Mouse (Mus musculus): ENCODE measurements around the gene B4gat1.
"Not testable (repeated sequence)": the region's sequence is repeated elsewhere in the genome, so short reads cannot be mapped to it uniquely, and the experiment has no call there.

B4gat1 gene

GRCm38 (mm10) chr19:5038709-5039156 lies at the start of gene B4gat1, which contains the start of gene AC124502.3:
B4gat1 (plus strand) TSS chr19:5038826.
AC124502.3 (plus strand) TSS chr19:5038891.
- DNase-seq = peak; percentile 91 to 93

DNA sequence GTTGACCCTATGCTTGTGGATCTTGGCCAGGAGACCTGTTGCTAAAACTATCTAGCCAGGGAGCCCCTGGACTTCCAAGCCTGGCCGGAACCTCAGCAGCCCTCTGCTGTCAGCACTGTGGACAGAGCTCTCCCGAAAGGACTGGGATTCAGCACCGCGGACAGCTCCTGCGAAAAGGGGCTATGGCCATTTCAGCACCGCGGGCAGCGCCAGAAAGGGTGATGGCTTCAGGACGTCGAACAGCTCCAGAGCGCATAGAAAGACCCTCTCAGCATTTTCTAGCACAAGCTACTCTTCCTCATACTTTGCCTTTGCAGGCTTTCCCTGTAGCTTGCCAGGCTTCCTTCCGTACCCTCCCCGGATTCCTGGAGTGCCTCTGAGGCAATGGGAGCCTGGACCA lies 49.6 kb upstream of the B4gat1 start:
- DNase-seq = peak; percentile 89 to 94

- no peak for DNase-seq
Observed at GRCm38 (mm10) chr19:4989434-4990255, 49.0 kb upstream of the B4gat1 start.

DNA sequence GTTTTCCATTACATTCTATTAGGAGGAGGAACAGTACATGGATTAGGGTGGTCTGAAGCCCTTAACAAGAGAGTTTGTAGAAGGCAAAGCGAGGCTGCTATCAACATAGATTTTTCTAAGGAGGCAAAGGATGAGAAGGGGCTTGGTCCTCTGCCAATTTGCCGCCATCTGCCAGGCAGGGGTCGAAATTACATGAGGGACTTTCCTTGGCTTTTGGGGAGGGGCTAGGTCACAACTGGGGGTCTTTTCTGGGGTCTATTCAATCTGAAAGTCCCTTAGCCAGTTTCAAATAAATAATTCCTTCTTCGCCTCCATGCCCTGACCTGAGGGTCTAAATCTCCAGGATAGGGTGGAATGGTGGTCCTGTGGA lies 48.4 kb upstream of the B4gat1 start, which contains the start of gene Npas4:
Gene Npas4 (minus strand): TSS at position 61 of the 370 bp plus-strand sequence.
- no peak for DNase-seq

DNA sequence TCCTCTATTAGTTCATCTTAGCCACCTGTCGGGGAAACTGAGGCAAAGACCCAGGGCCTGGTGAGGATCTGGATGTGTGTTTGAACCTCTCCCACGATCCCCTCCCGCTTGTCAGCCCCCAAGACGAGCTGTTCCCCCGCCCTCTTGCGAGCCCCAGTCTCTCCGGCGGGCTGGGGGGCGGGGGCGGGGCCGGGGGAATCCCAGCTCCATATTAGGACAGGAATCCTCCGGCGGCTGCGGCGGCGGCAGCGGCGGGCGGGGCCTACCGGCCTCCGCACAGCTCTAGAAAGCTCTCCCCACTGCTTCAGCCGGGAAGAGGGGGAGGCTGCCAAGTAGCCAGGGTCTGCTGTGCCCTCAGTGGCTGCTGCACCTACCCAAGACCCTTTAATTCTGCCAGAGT lies 47.9 kb upstream of the B4gat1 start:
- DNase-seq = no peak

GRCm38 (mm10) chr19:4992371-4992770 lies 46.3 kb upstream of the B4gat1 start:
- no peak for DNase-seq

DNA sequence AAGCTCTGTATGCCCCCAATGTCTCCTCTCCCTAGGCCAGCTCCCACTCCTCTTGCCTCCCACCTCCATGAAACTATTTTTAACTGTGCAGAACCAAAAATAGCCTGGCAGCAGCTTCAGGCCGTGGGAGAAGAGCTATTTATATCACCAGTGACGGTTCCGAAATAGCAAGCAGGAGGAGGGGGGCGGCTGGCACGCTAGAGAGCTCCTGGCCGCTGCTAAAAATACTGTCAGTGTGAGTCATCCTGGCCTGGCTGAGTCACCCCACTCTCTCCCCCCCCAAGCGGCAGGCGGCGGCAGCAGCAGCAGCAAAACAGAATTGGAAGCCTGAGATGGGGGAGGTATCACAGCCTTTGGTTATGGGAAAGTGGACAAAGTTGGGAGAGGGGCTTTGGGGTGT lies 45.7 kb upstream of the B4gat1 start:
- DNase-seq = peak; percentile 52 to 74

DNA sequence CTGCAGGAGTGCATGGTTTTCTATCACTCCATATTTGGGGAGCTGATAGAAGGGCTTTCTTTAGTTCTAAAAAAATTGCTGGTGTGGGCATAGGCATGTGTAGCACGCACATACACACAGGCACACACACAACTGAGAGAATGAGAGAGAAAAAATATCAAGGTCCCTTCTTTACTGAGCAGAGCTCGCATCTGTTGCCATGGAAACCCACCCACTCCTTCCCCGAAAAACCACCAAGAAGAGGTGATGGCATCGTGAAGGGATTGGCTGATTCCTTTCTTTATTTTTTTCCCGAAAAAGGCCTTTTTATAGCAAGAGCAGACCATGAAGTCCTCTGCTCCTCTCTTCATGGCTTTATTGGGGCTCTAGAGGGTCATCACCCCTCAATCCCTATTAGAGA lies 44.6 kb upstream of the B4gat1 start:
- DNase-seq = no peak

GRCm38 (mm10) chr19:4999445-5000140 lies 39.0 kb upstream of the B4gat1 start:
- DNase-seq = no peak

DNA sequence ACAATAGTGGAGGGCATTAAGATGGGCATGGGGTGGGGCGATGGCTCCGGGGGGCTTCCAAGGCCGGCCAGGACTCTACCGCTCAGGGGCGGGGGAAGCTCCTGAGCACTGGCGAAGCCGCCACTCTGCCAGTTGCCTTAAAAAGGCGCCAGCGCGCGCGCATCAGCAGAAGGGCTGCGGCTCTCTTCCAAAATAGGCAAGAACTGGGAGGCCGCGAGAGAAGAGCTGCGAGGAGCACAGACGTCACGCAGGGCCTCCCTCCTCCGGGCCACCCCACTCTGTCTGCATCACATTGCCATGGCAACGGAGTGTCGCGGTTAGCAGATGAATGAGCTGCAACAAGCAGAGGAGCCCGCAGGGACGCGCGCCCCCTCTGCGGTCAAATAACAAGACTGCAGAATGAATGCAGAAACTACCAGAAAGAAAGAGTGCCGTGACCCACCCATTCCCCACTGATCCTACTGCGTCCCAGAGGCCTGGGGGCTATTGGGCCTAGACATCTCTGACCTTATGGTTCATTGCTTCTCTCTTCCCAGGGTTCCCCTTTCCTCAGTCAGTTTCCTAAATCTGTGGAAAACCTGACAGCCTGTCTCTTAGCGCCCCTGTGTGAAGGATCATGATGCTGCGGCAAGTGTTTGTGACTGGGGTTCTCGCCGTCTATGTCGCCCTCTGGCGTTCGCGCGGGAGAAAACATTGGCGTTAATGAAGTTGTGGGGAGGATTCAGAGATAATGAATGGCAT lies 36.8 kb upstream of the B4gat1 start:
- DNase-seq = peak; percentile 79 to 86

- DNase-seq = not testable (repeated sequence)
Observed at GRCm38 (mm10) chr19:5003644-5004043, 35.0 kb upstream of the B4gat1 start.

DNA sequence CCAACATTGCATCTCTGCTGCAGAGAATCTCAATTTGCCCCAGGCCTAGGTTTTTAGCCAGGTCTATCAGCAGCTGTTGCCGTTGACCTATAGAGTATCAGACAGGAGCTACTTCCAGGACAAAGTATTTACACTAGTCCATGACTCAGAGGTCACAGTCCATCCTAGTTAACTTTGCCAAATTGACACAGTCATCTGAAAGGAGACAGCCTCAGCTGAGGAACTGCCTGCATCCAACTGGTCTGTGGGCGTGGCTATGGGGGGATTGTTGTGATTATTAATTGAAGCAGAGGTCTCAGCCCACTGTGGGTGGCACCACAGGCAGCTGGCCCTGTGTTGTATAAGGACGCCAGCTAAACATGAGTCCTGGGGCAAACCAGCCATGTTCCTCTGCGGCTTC lies 33.7 kb upstream of the B4gat1 start:
- no peak for DNase-seq

- no peak for DNase-seq
Observed at GRCm38 (mm10) chr19:5013138-5013537, 25.5 kb upstream of the B4gat1 start.

DNA sequence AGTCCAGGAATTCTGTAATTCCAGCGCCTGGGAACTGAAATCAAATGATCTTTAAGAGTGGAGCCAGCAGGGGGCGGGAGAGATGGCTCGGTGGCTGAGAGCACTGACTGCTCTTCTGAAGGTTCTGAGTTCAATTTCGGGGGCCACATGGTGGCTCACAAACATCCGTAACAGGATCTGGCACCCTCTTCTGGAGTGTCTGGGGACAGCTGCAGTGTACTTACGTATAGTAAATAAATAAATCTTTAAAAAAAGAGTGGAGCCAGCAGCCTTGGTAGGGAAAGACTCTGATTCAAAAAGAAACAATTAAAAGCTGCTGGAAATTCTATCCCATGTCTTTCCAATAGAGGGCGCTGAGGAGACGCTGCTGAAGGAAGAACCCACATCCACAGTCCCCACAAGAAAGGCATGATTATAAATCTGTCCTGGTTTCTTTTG lies 23.6 kb upstream of the B4gat1 start:
- DNase-seq = peak in 1 of 2 experiments; percentile 51

DNA sequence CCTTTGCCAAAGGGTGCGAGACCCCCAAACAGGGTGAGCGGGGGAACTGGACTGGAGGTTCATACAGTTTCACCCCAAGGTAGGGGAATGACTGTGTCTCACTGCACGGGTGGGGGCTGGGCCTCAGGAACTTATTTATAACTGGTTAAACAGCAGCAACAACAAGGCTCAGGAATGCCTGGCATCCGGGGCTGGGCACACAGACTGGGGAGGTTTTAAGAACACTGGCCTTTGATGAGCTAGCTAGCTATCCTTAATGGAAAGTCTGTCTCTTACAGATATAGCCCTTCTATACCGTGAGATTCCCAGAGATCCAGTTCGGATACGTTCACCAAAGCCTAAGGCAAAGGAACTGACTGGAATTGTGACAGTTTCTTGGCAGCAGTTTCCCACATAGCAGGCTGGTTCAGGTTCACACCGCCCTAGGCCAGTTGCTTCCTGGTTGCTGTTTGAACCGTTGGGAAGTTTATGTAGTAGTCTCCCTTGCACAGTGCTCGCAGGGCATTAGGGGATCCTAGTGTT lies 22.3 kb upstream of the B4gat1 start:
- DNase-seq = peak; percentile 23 to 63

GRCm38 (mm10) chr19:5016782-5017181 lies 21.8 kb upstream of the B4gat1 start:
- DNase-seq = peak; percentile 75 to 85

DNA sequence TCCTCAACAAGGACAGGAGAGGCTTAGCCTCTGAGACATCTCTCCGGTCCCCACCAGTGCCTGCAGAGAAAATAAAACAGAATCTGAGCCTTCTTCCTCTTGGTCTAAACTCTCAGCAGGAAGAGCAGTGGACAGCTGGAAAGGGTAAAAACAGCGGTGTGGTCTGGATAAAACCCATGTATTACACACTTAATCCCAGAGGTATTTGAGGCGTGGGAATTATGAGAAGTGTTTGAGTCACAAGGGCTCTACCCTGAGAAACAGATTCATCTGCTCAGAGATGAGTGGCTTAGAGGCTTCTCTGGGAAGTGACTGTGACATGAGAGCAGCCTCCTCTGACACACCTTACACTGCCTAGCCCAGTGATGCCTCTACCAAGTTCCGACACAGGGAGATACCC lies 21.0 kb upstream of the B4gat1 start:
- DNase-seq = no peak

GRCm38 (mm10) chr19:5018191-5018590 lies 20.4 kb upstream of the B4gat1 start:
- no peak for DNase-seq

GRCm38 (mm10) chr19:5021416-5021815 lies 17.2 kb upstream of the B4gat1 start:
- DNase-seq = no peak

GRCm38 (mm10) chr19:5023621-5024479 lies 14.8 kb upstream of the B4gat1 start, which contains the start of gene Slc29a2:
Slc29a2 (plus strand) TSS chr19:5023860.
- peak; percentile 93 to 94 for DNase-seq

DNA sequence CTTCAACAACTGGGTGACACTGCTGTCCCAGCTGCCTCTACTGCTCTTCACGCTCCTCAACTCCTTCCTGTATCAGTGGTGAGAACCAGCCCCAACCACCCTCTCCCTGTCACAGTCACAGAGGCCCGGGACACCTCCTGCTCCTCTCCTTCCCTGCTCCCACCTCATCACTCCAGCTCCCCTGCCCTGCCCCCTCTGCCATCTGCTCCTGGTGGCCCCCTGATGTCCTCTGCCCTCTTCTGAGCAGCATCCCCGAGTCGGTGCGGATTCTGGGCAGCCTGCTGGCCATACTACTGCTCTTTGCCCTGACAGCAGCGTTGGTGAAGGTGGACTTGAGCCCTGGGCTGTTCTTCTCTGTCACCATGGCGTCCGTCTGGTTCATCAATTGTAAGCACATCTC lies 12.5 kb upstream of the B4gat1 start:
- DNase-seq = no peak

DNA sequence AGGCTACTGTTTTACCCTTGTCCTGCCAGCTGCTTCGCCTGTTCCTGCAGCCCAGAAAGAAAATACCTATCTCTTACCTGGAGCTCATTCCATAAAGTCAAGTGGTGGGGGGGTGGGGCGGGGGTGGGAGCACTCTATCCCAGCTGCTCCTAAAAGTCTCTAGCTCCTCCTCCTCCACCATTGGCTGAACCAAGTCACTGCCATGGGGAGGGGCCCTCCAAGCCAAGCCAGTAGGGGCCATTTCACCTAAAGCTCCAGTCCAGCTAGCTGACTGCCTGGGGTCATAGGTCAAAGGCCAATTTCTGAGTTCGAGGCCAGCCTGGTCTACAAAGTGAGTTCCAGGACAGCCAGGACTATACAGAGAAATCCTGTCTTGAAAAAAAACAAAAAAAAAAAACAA lies 5.9 kb upstream of the B4gat1 start:
- DNase-seq = no peak

Measured in lung, postnatal 4 days (tissue).